Mouse (Mus musculus) neural tube, embryonic 12.5 days (tissue): ENCODE results near the gene Sigirr. TPM values are rescaled to one million over a fixed set of nuclear protein-coding genes. Genes with fewer than 3 reads are reported as not detected.
A peak's percentile ranks its signal among the peaks of the same experiment; 100 is the strongest.

Source experiments
- ATAC-seq: fragments of 200-750 bp; cut with Nextera tagmentation; 2 replicates; pipeline ENCODE4 v1.8.0; 2017; ENCODE audit warnings: low read depth, mild to moderate bottlenecking, moderate TSS enrichment, moderate library complexity; ENCODE audit not compliant: low FRiP score
- H3K27ac ChIP-seq: fragments of 300-500 bp; sonication (generic); 2 replicates; pipeline ENCODE4 v1.5.1; 2016
- H3K27me3 ChIP-seq: fragments of 300-500 bp; sonication (generic); replicated peaks from 2 replicates; pipeline ENCODE4 v1.6.1; 2016; ENCODE audit warnings: mild to moderate bottlenecking
- H3K36me3 ChIP-seq: fragments of 300-500 bp; sonication (generic); 2 replicates; pipeline ENCODE4 v1.6.1; 2016; ENCODE audit warnings: mild to moderate bottlenecking
- H3K4me1 ChIP-seq: fragments of 300-500 bp; sonication (generic); 2 replicates; pipeline ENCODE4 v1.6.1; 2016
- H3K4me2 ChIP-seq: fragments of 300-500 bp; sonication (generic); replicated peaks from 2 replicates; pipeline ENCODE4 v1.6.1; 2016; ENCODE audit warnings: mild to moderate bottlenecking
- H3K4me3 ChIP-seq: fragments of 300-500 bp; sonication (generic); 2 replicates; pipeline ENCODE4 v1.5.1; 2016
- H3K9ac ChIP-seq: fragments of 300-500 bp; sonication (generic); 2 replicates; pipeline ENCODE4 v1.6.1; 2016; ENCODE audit warnings: mild to moderate bottlenecking
- H3K9me3 ChIP-seq: fragments of 300-500 bp; sonication (generic); 2 replicates; pipeline ENCODE4 v1.6.1; 2016; ENCODE audit warnings: mild to moderate bottlenecking
- WGBS: fragments of 180-500 bp; shearing (Covaris S2); methylation state at CpG from one replicate; pipeline ENCODE4 v1.1.7; 2016; 5-methylcytosine and 5-hydroxymethylcytosine counted together
- polyA plus RNA-seq: library from polyadenylated mRNA; unstranded; fragments of >200 nt; fragmentation: Nextera tagmentation; extraction: Ambion mirVana; gene quantifications from 2 replicates; pipeline ENCODE4 v1.2.1, GENCODE M21; 2016

Gene Sigirr
- polyA plus RNA-seq, 1 experiment from 2014 or later, result 2.3 TPM

- WGBS, result 2% methylated on average over 51 of the region's 51 CpGs
- Histone ChIP-seq H3K9me3 (no peaks in the 10 kb centered on the region), H3K4me3 (peak overlapping the region; percentile 25; the same call in 1 of the 2 replicates), H3K27ac (no peak overlapping the region), H3K4me2 (peak overlapping the region; percentile 68), H3K9ac (peak overlapping the region; percentile 47), H3K36me3 (peaks cover 36% of the 10 kb centered on the region), H3K27me3 (peaks cover 15% of the 10 kb centered on the region), H3K4me1 (peaks cover 13% of the 10 kb centered on the region; the same call in 1 of the 2 replicates)
- ATAC-seq, result peak; percentile 45
Observed at GRCm38 (mm10) chr7:141070058-141070862, 30.1 kb downstream of the Sigirr start.

DNA sequence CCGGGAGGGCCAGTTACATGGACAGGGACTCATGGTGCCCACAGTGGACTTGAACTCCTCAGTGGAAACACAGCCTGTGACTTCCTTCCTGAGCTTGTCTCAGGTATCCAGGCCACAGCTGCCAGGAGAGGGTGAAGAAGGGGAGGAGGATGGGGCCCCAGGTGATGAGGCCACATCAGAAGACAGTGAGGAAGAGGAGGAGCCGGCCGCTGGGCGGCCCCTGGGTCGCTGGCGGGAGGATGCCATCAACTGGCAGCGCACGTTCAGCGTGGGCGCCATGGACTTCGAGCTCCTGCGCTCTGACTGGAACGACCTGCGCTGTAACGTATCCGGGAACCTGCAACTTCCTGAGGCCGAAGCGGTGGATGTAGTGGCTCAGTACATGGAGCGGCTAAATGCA, 32.0 kb downstream of the Sigirr start:
- WGBS, result 83% methylated on average over 19 of the region's 19 CpGs
- Histone ChIP-seq H3K27ac (no peak overlapping the region), H3K4me2 (no peak overlapping the region), H3K9me3 (no peaks in the 10 kb centered on the region), H3K27me3 (peaks cover 15% of the 10 kb centered on the region), H3K36me3 (peaks cover 55% of the 10 kb centered on the region), H3K9ac (no peak overlapping the region), H3K4me1 (peaks cover 13% of the 10 kb centered on the region; the same call in 1 of the 2 replicates), H3K4me3 (no peak overlapping the region)
- no peak for ATAC-seq

GRCm38 (mm10) chr7:141064576-141064975, 35.8 kb downstream of the Sigirr start:
- H3K36me3 ChIP-seq, result peaks cover 60% of the 10 kb centered on the region
- H3K27me3 ChIP-seq, result no peaks in the 10 kb centered on the region
- 91% methylated on average over 7 of the region's 7 CpGs for WGBS
- no peak overlapping the region for H3K4me2 ChIP-seq
- no peak for ATAC-seq
- no peak overlapping the region for H3K27ac ChIP-seq
- no peak overlapping the region for H3K4me3 ChIP-seq
- peaks cover 24% of the 10 kb centered on the region for H3K4me1 ChIP-seq
- no peaks in the 10 kb centered on the region for H3K9me3 ChIP-seq
- H3K9ac ChIP-seq, result no peak overlapping the region

- Histone ChIP-seq H3K27me3 (no peaks in the 10 kb centered on the region), H3K4me3 (no peak overlapping the region), H3K9ac (no peak overlapping the region), H3K27ac (no peak overlapping the region), H3K36me3 (peaks cover 60% of the 10 kb centered on the region), H3K4me1 (peaks cover 22% of the 10 kb centered on the region), H3K4me2 (no peak overlapping the region), H3K9me3 (no peaks in the 10 kb centered on the region)
- no peak for ATAC-seq
- 84% methylated on average over 7 of the region's 7 CpGs for WGBS
Observed at GRCm38 (mm10) chr7:141064175-141064574, 36.2 kb downstream of the Sigirr start.

DNA sequence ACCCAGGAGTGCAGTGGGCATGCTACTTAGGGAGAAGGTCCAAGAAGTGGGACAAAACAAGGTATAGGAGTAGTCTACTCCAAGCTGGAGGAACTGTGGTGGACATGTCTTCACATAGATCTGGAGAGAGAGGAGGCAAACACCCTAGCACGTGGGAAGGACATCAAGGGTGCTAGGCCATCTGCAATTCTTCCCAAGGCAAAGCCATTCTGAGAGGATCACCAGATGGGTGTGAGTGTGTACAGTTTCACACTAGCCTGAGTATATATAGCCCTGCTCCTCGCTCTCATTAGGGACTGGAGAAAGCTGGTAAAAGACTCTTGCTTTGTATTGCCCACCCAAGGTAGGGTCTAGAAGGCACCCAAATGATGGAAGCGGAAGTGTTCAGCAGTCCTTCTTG, 37.0 kb downstream of the Sigirr start:
- 85% methylated on average over 3 of the region's 3 CpGs for WGBS
- Histone ChIP-seq H3K9ac (no peak overlapping the region), H3K4me3 (no peak overlapping the region), H3K36me3 (peaks cover 54% of the 10 kb centered on the region), H3K4me1 (peaks cover 22% of the 10 kb centered on the region), H3K9me3 (no peaks in the 10 kb centered on the region), H3K4me2 (no peak overlapping the region), H3K27me3 (no peaks in the 10 kb centered on the region), H3K27ac (no peak overlapping the region)
- ATAC-seq, result no peak

DNA sequence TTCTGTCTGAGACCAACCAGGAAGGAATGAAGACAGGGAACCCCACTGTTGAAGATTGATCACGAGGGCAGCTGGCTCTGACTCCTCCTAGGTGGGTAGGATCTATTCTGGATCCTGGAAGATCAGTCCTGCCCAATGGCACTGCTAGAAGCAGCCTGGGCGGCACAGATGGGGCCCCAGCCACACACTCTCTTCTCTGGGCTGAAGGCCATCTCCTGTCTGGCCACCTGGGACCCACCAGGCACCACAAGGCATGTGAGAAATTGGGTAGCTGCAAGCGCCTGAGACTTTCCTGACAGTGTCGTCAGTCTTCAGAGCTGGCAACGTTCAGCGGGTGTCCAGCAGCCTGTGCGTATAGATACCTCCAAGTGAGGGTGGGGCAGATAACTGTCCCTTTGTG, 37.8 kb downstream of the Sigirr start:
- Histone ChIP-seq H3K9ac (peak overlapping the region; percentile 5; the same call in 1 of the 2 replicates), H3K4me3 (no peak overlapping the region), H3K4me2 (peak overlapping the region; percentile 91), H3K36me3 (peaks cover 46% of the 10 kb centered on the region), H3K9me3 (no peaks in the 10 kb centered on the region), H3K4me1 (peaks cover 22% of the 10 kb centered on the region), H3K27me3 (no peaks in the 10 kb centered on the region), H3K27ac (no peak overlapping the region)
- 87% methylated on average over 7 of the region's 7 CpGs for WGBS
- no peak for ATAC-seq

DNA sequence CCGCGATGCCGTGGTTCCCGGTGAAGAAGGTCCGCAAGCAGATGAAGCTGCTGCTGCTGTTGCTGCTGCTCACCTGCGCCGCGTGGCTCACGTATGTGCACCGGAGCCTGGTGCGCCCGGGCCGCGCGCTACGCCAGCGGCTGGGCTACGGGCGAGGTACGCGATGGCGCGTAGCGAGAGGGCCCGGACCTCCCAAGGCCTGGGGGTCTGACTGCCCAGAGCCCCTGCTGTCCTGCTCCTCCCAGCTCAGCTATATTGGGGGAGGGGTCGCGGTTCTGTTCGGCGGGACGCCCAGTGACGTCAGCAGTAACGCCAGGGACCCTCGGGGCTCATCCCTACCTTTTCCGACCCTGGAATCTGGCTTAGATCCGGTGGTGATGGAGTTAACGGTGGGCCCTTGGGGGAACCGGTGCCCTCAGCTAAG, 39.1 kb downstream of the Sigirr start:
- peak overlapping the region; percentile 91 for H3K4me2 ChIP-seq
- H3K36me3 ChIP-seq, result peaks cover 34% of the 10 kb centered on the region
- no peaks in the 10 kb centered on the region for H3K9me3 ChIP-seq
- H3K27me3 ChIP-seq, result no peaks in the 10 kb centered on the region
- peak overlapping the region; percentile 95 for H3K9ac ChIP-seq
- H3K4me3 ChIP-seq, result peak overlapping the region; percentile 87
- under 1% methylated on average over 37 of the region's 37 CpGs for WGBS
- H3K4me1 ChIP-seq, result peaks cover 22% of the 10 kb centered on the region
- ATAC-seq, result peak; percentile 64
- H3K27ac ChIP-seq, result peak overlapping the region; percentile 68

DNA sequence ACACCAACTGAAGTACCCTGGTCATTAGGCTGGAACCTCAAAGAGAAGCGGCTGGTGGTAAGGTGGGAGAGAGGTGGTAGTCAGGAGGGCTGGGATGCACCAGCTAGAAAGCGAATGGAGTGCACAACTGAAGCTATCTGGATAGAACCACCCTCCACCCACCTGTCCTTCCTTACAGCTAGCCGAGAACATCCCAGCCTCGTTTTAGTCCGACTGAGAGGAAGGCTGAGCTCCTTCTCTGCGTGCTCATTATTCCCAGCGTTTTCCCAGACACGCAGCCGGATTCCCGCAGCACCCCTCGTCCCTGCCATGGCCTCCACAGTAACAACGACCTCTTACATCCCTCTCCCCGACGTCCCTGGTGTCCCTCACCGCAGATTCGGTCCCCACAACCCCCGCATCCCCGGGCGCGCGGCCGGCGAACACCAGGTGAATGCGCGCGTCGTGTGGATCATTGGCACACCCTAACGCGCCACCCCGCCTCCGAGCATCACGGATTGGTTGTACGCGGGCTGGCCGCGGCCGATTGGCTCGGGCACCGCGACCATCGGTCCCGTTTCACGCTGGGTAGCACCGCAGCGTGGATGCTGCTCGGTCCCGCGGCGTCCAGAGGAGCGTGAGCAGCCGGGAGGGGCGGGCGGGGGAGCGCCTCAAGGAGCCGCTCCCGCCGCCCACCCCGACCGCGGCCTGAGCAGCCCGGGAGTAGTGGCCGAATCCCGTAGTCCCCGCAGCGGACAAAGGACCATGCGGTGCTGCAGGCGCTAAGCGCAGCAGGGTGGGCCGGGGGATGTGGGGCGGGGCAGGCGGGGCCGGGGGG, 39.7 kb downstream of the Sigirr start, which contains the start of gene B4galnt4:
B4galnt4 (plus strand) TSS at position 679 of the 817 bp plus-strand sequence.
- peak within 1 kb of the TSS; percentile 95 for H3K9ac ChIP-seq
- 1% methylated on average over 69 of the region's 72 CpGs for WGBS
- H3K4me1 ChIP-seq, result peaks cover 22% of the 10 kb centered on the region
- H3K27me3 ChIP-seq, result no peaks in the 10 kb centered on the region
- peak within 1 kb of the TSS; percentile 68 for H3K27ac ChIP-seq
- H3K4me3 ChIP-seq, result peak within 1 kb of the TSS; percentile 87
- H3K36me3 ChIP-seq, result peaks cover 27% of the 10 kb centered on the region
- H3K9me3 ChIP-seq, result 0 out of 2 replicates have a peak, but pooled peaks cover 3% of the 10 kb centered on the region
- peak within 1 kb of the TSS; percentile 91 for H3K4me2 ChIP-seq
- ATAC-seq, result peak; percentile 99

DNA sequence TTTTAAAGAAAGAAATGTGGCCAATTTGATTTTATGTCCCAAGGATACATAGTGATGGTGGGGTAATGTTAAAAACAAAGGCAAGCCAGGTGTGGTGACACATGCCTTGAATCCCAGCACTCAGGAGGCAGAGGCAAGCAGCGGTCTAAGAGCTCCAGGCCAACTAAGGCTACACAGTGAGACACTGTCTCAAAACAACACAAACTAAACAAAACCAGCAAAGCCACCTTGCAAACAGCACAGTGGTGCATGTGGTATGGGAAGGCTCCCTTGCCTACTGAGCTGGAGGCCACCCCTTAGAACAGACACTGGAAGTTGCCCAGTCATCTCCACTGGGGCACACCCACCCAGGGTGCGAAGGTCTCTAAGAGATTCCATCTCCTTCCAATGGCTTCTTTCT, 40.4 kb downstream of the Sigirr start:
- WGBS, result 72% methylated on average over 2 of the region's 2 CpGs

GRCm38 (mm10) chr7:141058601-141059341, 41.6 kb downstream of the Sigirr start:
- Histone ChIP-seq H3K27ac (no peak overlapping the region), H3K27me3 (no peaks in the 10 kb centered on the region), H3K9me3 (0 out of 2 replicates have a peak, but pooled peaks cover 3% of the 10 kb centered on the region), H3K9ac (no peak overlapping the region), H3K4me3 (no peak overlapping the region), H3K4me2 (no peak overlapping the region), H3K4me1 (peaks cover 22% of the 10 kb centered on the region), H3K36me3 (peaks cover 9% of the 10 kb centered on the region; the same call in 1 of the 2 replicates)
- no peak for ATAC-seq
- WGBS, result 93% methylated on average over 14 of the region's 14 CpGs

More for the DNA sequence above, 40.4 kb downstream of the Sigirr start:
- H3K27ac ChIP-seq, result peak overlapping the region; percentile 15; the same call in 1 of the 2 replicates
- peaks cover 20% of the 10 kb centered on the region for H3K36me3 ChIP-seq
- H3K4me1 ChIP-seq, result peaks cover 22% of the 10 kb centered on the region
- H3K9me3 ChIP-seq, result 0 out of 2 replicates have a peak, but pooled peaks cover 3% of the 10 kb centered on the region
- H3K9ac ChIP-seq, result peak overlapping the region; percentile 95
- H3K27me3 ChIP-seq, result no peaks in the 10 kb centered on the region
- H3K4me2 ChIP-seq, result peak overlapping the region; percentile 91
- peak; percentile 9; the same call in 1 of the 2 replicates for ATAC-seq
- H3K4me3 ChIP-seq, result peak overlapping the region; percentile 87

DNA sequence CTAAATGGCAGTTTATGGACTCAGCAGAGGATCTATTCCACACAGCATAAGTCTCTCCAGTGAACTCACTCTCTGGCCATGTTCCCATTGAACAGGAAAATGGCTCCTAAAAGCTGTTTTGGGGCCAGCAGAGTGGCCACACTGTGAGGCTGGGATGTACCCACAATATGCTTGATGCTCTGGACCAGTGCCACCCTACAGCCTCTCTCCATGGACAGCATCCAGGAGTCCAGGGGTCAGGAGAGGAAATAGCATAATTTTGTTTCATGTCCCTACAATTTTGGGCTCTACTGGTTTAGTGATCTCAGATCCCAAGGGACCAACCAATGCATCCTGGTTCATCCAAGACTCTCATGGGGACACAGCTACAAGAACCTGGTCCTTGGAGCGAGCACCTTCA, 42.8 kb downstream of the Sigirr start:
- no peaks in the 10 kb centered on the region; the same call in 1 of the 2 replicates for H3K36me3 ChIP-seq
- H3K4me1 ChIP-seq, result peaks cover 16% of the 10 kb centered on the region
- no peak overlapping the region for H3K4me2 ChIP-seq
- H3K4me3 ChIP-seq, result no peak overlapping the region
- no peaks in the 10 kb centered on the region for H3K27me3 ChIP-seq
- H3K9ac ChIP-seq, result no peak overlapping the region
- WGBS, result 97% methylated on average over 1 of the region's 1 CpGs
- H3K9me3 ChIP-seq, result 0 out of 2 replicates have a peak, but pooled peaks cover 3% of the 10 kb centered on the region
- H3K27ac ChIP-seq, result no peak overlapping the region
- ATAC-seq, result no peak
